Mouse (Mus musculus) cerebellum, adult 2 months (tissue): ENCODE results near the gene Fndc3b. TPM values are rescaled to one million over a fixed set of nuclear protein-coding genes. Genes with fewer than 3 reads are reported as not detected.
"Not testable (repeated sequence)": the region's sequence is repeated elsewhere in the genome, so short reads cannot be mapped to it uniquely, and the experiment has no call there.

Experiments
- DNase-seq, 2 experiments: peaks; one replicate each; pipeline ENCODE4 v3.0.0; 2021
- H3K27ac ChIP-seq: fragments of 200-500 bp; 2 replicates; pipeline ENCODE4 v1.5.1; 2012; ENCODE audit warnings: low read length, control low read depth, inconsistent platforms; ENCODE audit not compliant: insufficient read depth
- H3K27me3 ChIP-seq: fragments of 200-500 bp; 2 replicates; pipeline ENCODE4 v1.6.1; 2012; ENCODE audit warnings: inconsistent platforms, mild to moderate bottlenecking, low read length, moderate library complexity; ENCODE audit not compliant: control insufficient read depth, insufficient read depth
- H3K4me1 ChIP-seq: fragments of 200-500 bp; 2 replicates; pipeline ENCODE4 v1.6.1; 2011; ENCODE audit warnings: low read length; ENCODE audit not compliant: control insufficient read depth, insufficient read depth
- H3K4me3 ChIP-seq: fragments of 200-500 bp; replicated peaks from 2 replicates; pipeline ENCODE3; 2011; ENCODE audit warnings: mild to moderate bottlenecking, low read depth, low read length, control low read depth; ENCODE audit not compliant: insufficient read depth
- CTCF ChIP-seq: fragments of 200-500 bp; IDR thresholded peaks from 2 replicates; pipeline ENCODE4 v1.5.1; 2011; ENCODE audit warnings: low read depth, mild to moderate bottlenecking, control low read depth, low read length, moderate library complexity, borderline replicate concordance; ENCODE audit not compliant: insufficient read depth
- POLR2A ChIP-seq: fragments of 200-500 bp; IDR thresholded peaks from 2 replicates; pipeline ENCODE4 v1.6.1; 2011; ENCODE audit warnings: low read length, control low read depth, borderline replicate concordance; ENCODE audit not compliant: insufficient read depth
- WGBS: fragments of 180-500 bp; shearing (Covaris S2); methylation state at CpG from one replicate; pipeline ENCODE4 v1.1.7; 2018; 5-methylcytosine and 5-hydroxymethylcytosine counted together
- polyA plus RNA-seq: library from polyadenylated mRNA; depleted of rRNA; stranded (reverse); fragments of >200 nt; gene quantifications from 2 replicates; pipeline ENCODE4 v1.2.3, GENCODE M21; 2012

Gene Fndc3b
- polyA plus RNA-seq, 1 experiment: 4.1 TPM

DNA sequence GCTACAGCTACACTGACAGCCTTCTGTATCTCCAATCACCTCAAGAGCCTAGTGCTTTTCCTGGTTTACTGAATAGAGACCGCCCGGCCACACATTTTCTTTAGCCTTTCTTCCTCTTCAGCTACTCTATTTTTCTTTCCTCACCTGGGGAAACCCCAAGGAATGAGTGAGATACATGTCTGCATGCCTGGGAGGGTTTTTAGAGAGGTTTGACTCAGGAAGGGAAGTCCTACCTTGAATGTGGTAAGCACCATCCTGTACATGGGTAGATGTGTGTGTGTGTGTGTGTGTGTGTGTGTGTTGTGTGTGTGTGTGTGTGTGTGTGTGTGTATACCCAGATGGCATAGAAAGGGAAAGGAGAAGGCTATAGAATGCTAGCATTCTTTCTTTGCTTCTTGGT is 299.8 kb downstream of the Fndc3b start:
- WGBS: 96% methylated on average over 2 of the region's 2 CpGs
- H3K4me1 ChIP-seq: no peaks in the 10 kb centered on the region
- H3K4me3 ChIP-seq: no peak overlapping the region
- TF ChIP-seq POLR2A (no peak), CTCF (no peak)
- H3K27me3 ChIP-seq: no peaks in the 10 kb centered on the region
- no peak for DNase-seq
- H3K27ac ChIP-seq: no peak overlapping the region

DNA sequence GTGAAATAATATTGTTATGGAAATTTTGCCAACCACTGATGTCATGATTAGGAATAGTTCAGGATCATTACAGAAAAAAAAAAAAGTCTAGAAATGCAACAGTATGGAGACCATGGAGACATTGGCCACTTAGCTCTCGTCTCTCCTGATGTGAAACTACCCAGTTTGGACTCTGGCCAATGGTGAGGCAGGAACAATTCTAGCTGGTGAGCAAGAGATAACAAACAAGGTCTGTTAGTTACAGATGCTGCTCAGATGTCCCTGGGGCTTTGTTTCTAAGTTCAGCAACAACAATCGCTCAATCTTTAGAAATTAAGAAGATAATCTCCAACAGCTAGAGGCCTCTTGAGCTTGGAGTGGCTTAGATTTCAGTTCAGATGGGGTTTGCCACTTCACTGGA is 302.5 kb downstream of the Fndc3b start:
- H3K27ac ChIP-seq: no peak overlapping the region
- DNase-seq: no peak
- 32% methylated on average over 2 of the region's 2 CpGs for WGBS
- no peaks in the 10 kb centered on the region for H3K4me1 ChIP-seq
- H3K27me3 ChIP-seq: no peaks in the 10 kb centered on the region
- no peak overlapping the region for H3K4me3 ChIP-seq
- TF ChIP-seq CTCF: no peak
- TF ChIP-seq POLR2A: no peak

DNA sequence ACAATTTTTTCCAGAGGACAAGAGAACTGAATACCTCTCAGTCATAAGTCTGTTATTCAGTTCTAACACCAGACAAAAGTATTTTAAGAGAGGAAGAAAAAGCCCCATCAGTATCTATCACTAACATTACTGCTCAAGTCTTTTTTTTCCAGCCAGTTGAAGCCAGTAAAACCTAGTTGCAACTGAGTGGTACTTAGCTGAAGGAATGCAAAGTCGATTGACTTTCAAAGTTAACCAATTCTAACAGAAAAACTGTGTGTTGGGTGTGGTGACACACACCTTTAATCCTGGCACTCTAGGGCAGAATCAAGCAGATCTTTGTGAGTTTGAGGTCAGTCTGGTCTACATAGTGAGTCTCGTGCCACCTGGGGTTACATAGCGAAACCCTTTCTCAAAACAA is 304.7 kb downstream of the Fndc3b start:
- no peaks in the 10 kb centered on the region for H3K4me1 ChIP-seq
- H3K4me3 ChIP-seq: no peak overlapping the region
- no peak for DNase-seq
- no peaks in the 10 kb centered on the region; the same call in 1 of the 2 replicates for H3K27me3 ChIP-seq
- no peak for TF ChIP-seq CTCF
- TF ChIP-seq POLR2A: no peak
- WGBS: 91% methylated on average over 3 of the region's 3 CpGs
- no peak overlapping the region for H3K27ac ChIP-seq

DNA sequence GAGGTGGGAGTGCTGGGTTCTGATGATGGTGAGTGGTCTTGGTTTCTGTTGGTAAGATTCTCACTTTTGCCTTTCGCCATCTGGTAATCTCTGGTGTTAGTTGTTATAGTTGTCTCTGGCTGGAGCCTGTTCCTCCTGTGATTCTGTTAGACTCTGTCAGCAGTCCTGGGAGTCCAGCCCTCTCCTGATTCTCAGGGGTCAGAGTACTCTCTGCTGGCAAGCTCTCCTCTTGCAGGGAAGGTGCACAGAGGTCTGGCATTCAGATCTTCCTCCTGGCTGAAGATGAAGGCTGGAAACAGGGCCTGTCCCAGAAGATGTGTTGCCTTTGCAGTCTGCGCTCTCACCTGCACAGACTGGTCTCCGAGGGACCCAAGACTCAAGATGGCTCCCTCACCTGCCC is 310.1 kb downstream of the Fndc3b start:
- H3K27ac ChIP-seq, H3K4me1 ChIP-seq, H3K4me3 ChIP-seq, H3K27me3 ChIP-seq, DNase-seq: not testable (repeated sequence)
- WGBS: 99% methylated on average over 3 of the region's 3 CpGs

DNA sequence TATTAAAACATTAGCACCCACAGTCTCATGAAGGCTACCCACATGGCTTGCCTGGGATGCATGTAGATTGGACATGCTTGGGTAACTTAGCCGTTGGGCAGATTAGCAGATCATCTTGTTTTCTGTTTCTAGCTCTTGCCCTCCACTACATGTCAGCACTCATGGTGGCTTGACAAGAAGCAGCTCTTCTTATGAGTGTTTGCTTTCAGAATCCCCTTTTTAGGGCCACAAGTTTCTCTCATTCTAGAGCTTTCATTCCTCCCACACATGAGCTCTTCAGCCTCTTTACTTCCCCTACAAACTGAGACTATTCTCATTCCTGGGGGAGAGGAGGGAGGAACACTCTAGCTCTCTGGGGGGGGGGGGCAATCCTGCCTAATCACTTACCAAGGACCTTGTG is 321.2 kb downstream of the Fndc3b start:
- no peak for DNase-seq
- Histone ChIP-seq H3K27ac (no peak overlapping the region), H3K4me1 (no peaks in the 10 kb centered on the region), H3K27me3 (no peaks in the 10 kb centered on the region), H3K4me3 (no peak overlapping the region)
- TF ChIP-seq POLR2A (no peak), CTCF (no peak)
- WGBS: 50% methylated on average over 1 of the region's 1 CpGs

DNA sequence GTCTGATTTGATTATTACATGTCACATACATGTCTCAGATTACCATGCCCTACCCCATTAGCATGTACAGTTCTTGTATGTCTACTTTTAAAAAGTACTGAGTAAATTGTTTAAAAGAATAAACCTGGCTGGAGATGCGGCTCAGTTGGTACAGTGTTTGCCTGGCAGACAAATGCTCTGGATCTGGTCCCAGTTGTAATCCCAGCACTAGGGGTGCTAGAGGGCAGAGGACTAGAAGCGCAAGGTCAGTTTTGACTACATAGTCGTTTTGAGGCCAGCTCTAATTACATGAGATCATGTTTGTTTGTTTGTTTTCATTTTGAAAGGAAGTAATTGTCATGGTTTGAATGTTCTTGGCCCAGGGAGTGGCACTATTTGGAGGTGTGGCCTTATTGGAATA is 326.3 kb downstream of the Fndc3b start:
- Histone ChIP-seq H3K27me3 (no peaks in the 10 kb centered on the region; the same call in 1 of the 2 replicates), H3K27ac (no peak overlapping the region), H3K4me3 (no peak overlapping the region), H3K4me1 (no peaks in the 10 kb centered on the region)
- 21% methylated on average over 3 of the region's 3 CpGs for WGBS
- no peak for DNase-seq
- TF ChIP-seq CTCF (no peak), POLR2A (no peak)

DNA sequence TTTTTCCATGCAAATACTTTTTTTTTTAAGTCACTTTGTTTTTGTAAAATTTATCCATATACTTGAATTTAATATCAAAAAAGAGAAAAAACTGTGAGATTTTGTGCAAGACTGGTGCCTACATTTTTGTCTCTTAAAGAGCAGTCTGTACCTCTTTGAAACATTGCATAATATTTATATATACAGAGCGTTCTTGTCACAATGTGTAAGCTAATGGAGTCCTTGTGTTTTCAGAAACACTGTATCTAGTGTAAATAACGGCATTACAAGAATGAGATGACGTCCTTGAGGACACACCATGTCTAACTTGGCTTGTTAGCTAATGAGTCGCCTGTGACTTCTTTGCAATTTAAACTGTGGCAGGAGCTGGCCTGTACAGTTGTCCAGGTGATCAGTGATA is 333.2 kb downstream of the Fndc3b start:
- DNase-seq: no peak
- no peak overlapping the region for H3K4me3 ChIP-seq
- WGBS: 76% methylated on average over 4 of the region's 4 CpGs
- H3K27ac ChIP-seq: no peak overlapping the region
- TF ChIP-seq POLR2A (no peak), CTCF (no peak)
- no peaks in the 10 kb centered on the region; the same call in 1 of the 2 replicates for H3K27me3 ChIP-seq
- no peaks in the 10 kb centered on the region for H3K4me1 ChIP-seq

DNA sequence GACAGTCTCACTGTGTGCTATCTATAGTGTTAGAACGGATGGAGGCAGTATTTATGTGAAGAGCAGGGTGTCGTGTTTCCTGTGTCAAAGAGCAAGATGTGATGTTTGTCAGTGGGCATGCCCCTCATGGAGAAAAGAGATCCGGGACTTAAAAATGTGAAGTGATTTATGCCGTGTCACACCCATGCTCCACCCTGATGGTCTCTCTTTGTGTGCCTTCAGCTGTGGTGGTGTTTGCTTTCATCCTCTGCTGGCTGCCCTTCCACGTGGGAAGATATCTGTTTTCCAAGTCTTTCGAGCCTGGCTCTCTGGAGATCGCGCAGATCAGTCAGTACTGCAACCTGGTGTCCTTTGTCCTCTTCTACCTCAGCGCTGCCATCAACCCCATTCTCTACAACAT is 336.7 kb downstream of the Fndc3b start:
- Histone ChIP-seq H3K27ac (no peak overlapping the region), H3K27me3 (no peaks in the 10 kb centered on the region; the same call in 1 of the 2 replicates), H3K4me3 (no peak overlapping the region), H3K4me1 (peaks cover 3% of the 10 kb centered on the region; the same call in 1 of the 2 replicates)
- WGBS: 64% methylated on average over 9 of the region's 9 CpGs
- DNase-seq: no peak
- TF ChIP-seq CTCF (no peak), POLR2A (no peak)
